ENCODE assay signal across 10 mouse cellular contexts in the genomic region with DNA sequence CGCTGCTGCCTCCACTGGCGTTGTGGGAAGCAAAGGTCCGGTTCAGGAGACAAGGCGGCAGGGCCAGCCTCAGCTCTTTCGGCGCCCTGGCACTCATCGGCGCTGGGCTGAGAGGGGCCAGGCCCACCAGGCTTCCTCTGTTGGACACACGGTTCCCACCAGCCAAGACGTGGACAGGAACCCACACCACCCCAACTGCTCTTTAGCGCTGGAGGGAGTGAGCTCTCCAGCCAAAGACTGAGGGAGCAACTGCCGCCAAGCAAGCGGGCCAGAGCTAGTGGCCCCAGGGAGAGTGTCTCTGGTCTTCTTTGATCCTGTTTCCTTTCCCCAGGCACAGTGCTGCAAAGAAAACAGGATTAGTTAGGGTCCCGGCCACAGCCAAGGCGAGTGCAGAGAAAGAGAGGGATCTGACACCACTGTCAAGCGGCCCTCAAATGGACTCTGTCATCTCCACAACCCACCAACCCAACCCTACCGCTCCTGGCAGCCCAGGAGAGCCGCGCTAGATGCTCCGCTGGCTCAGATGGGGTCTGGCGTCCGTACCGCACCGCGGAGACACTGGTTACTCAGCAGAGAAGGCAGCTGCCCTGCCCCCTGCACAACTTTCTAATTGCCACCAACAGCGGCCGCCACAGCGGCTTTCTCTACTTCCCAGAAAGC. TPM values are rescaled to one million over a fixed set of nuclear protein-coding genes. Genes with fewer than 3 reads are reported as not detected.
DNase-seq lines count a peak whose midpoint lies in the region; ATAC-seq and TF ChIP-seq lines count a peak whose summit lies in the region.
"Had no signal": no experiment of that assay in that cellular context is flagged by ENCODE, and none has a peak within 500 bp of the region (broad histone marks: within the 10 kb centered on the region; RNA-seq: fewer than 3 reads in every experiment).

No protein-coding gene starts in this region.

- no peaks in the 10 kb centered on the region for H3K9me3 ChIP-seq in forebrain, embryonic 14.5 days (replicated peaks; ENCODE audit: control insufficient read depth, low read length)
- no peaks in the 10 kb centered on the region for H3K9me3 ChIP-seq in midbrain, embryonic 15.5 days

- H3K36me3 ChIP-seq in forebrain, embryonic 14.5 days (ENCODE audit: control insufficient read depth, insufficient read depth, low read length): no peaks in the 10 kb centered on the region
- H3K36me3 ChIP-seq in midbrain, embryonic 15.5 days (replicated peaks): no peaks in the 10 kb centered on the region

- peak overlapping the region; percentile 63 for H3K9ac ChIP-seq in forebrain, embryonic 14.5 days (ENCODE audit: low read length)
- H3K9ac ChIP-seq in midbrain, embryonic 15.5 days: peak overlapping the region; percentile 66

- WGBS in forebrain, embryonic 14.5 days: 1% methylated on average over 28 of the region's 28 CpGs
- under 1% methylated on average over 28 of the region's 28 CpGs for WGBS in midbrain, embryonic 15.5 days

- peak; percentile 3 for DNase-seq in gastrocnemius, postnatal 14 days
- DNase-seq in gastrocnemius, postnatal 36 days: no peak
- peak; percentile 39 for DNase-seq in Muller cell, postnatal 12 days (ENCODE audit: inconsistent ontology term)
- DNase-seq in forebrain, embryonic 14.5 days (ENCODE audit: low spot score): peak; percentile 34
- peak; percentile 24 to 27 for DNase-seq in layer of hippocampus, adult 2 months (ENCODE audit: low spot score in 2 of 2)
- no peak for DNase-seq in gastrocnemius, adult 18-20 months (ENCODE audit: low spot score)

- no peak overlapping the region for H3K27ac ChIP-seq in forebrain, embryonic 14.5 days (ENCODE audit: low read depth, low read length)
- peak overlapping the region; percentile 98 for H3K27ac ChIP-seq in layer of hippocampus, adult 2 months
- peak overlapping the region; percentile 85 for H3K27ac ChIP-seq in midbrain, embryonic 15.5 days

- intact Hi-C loops in gastrocnemius, postnatal 14 days (cut with DNase I; ENCODE audit: low total_unique reads): no loop called here
- intact Hi-C loops in gastrocnemius, postnatal 36 days (cut with DNase I): no loop called here

- H3K4me3 ChIP-seq in forebrain, embryonic 14.5 days (ENCODE audit: low read depth, low read length): peak overlapping the region; percentile 48
- H3K4me3 ChIP-seq in layer of hippocampus, adult 2 months: peak overlapping the region; percentile 66
- H3K4me3 ChIP-seq in midbrain, embryonic 15.5 days: peak overlapping the region; percentile 66

- peak; percentile 30 for ATAC-seq in forebrain, embryonic 14.5 days
- peak; percentile 55 for ATAC-seq in midbrain, embryonic 15.5 days (replicated peaks)
- no peak for ATAC-seq in erythroblast, adult 5-6 weeks (replicated peaks; ENCODE audit: low FRiP score, poor library complexity, severe bottlenecking)

- peaks cover 15% of the 10 kb centered on the region; the same call in 1 of the 2 replicates for H3K4me1 ChIP-seq in forebrain, embryonic 14.5 days (ENCODE audit: control insufficient read depth, insufficient read depth, low read length)
- peaks cover 24% of the 10 kb centered on the region for H3K4me1 ChIP-seq in midbrain, embryonic 15.5 days

- peaks cover 28% of the 10 kb centered on the region for H3K27me3 ChIP-seq in forebrain, embryonic 14.5 days (replicated peaks; ENCODE audit: control insufficient read depth, insufficient read depth, low read length)
- 0 out of 2 replicates have a peak, but pooled peaks cover 2% of the 10 kb centered on the region for H3K27me3 ChIP-seq in midbrain, embryonic 15.5 days (replicated peaks)

- H3K4me2 ChIP-seq in forebrain, embryonic 14.5 days (ENCODE audit: low read length): peak overlapping the region; percentile 89
- peak overlapping the region; percentile 93 for H3K4me2 ChIP-seq in midbrain, embryonic 15.5 days

- TF ChIP-seq CTCF in layer of hippocampus, adult 2 months (conservative IDR thresholded peaks at IDR 0.05): no peak

RNA-seq across cellular contexts. Expression of a gene that starts 1.3 kb away (rescaled TPM):
- under 1 TPM; 0.16 TPM for total RNA-seq in gastrocnemius, postnatal 14 days (2021)
- total RNA-seq in gastrocnemius, postnatal 36 days (2021): under 1 TPM in 1 of 2 experiments, not detected in 1; 0.12 TPM
- polyA plus RNA-seq in forebrain, embryonic 14.5 days (2014; fragmentation: Nextera tagmentation; extraction: Ambion mirVana): 21.6 and 32.6 TPM in 2 replicates
- 100 to 1,000 TPM; 123 TPM for total RNA-seq in layer of hippocampus, adult 2 months (2021)
- polyA plus RNA-seq in midbrain, embryonic 15.5 days (2015; fragmentation: Nextera tagmentation; extraction: Ambion mirVana): 57.3 and 62.4 TPM in 2 replicates
- total RNA-seq in gastrocnemius, adult 18-20 months (2021): 1 to 10 TPM in 1 of 2 experiments, under 1 TPM in 1; 0.39 to 3.4 TPM
- total RNA-seq in erythroblast, adult 5-6 weeks (2015; ENCODE audit: low replicate concordance): not detected in 2 replicates
- total RNA-seq in erythroblast, adult 5-6 weeks (2017; ENCODE audit: low replicate concordance): not detected in 2 replicates
- total RNA-seq: common myeloid progenitor, adult 5-6 weeks had no signal
- polyA plus RNA-seq: C2C12 had no signal

Comparison
In these comparisons a context has a peak if more than half of its experiments do, and no peak if none do; other contexts are left out.
1. DNase-seq: peak in gastrocnemius, postnatal 14 days (single experiment), Muller cell, postnatal 12 days (single experiment), forebrain, embryonic 14.5 days (single experiment) and layer of hippocampus, adult 2 months (2 of 2); none in gastrocnemius, postnatal 36 days (0 of 2) and gastrocnemius, adult 18-20 months (single experiment).
2. RNA of a gene that starts 1.3 kb away (total RNA-seq): 123 TPM in layer of hippocampus, adult 2 months; 0.39 to 3.4 TPM in gastrocnemius, adult 18-20 months, 0.16 TPM in gastrocnemius, postnatal 14 days, 0.12 TPM in gastrocnemius, postnatal 36 days and not detected in erythroblast, adult 5-6 weeks; every median in the first group is over 10 times any median in the second.
3. Peak in every context shown above with its lines, with median percentiles within 50 percentile points of each other: H3K4me3 ChIP-seq.